Mouse (Mus musculus): Measurements from ENCODE around the gene Knstrn. TPM values are rescaled to one million over a fixed set of nuclear protein-coding genes. Genes with fewer than 3 reads are reported as not detected.

The Knstrn gene
- polyA plus RNA-seq, 1 experiment from 2014 or later, result 106 TPM

- H3K4me1 ChIP-seq (ENCODE audit: control insufficient read depth in 2 of 2, insufficient read depth in 2 of 2, low read length in 2 of 2), result peaks cover 16 to 31% of the 10 kb centered on the region in 2 experiments
- peak; percentile 35 for ATAC-seq (ENCODE audit: insufficient number of reproducible peaks, insufficient read depth, low FRiP score, low read depth)
- H3K27ac ChIP-seq (replicated peaks in 1 of 2; ENCODE audit: control insufficient read depth in 1 of 2, insufficient read depth in 1 of 2, low read depth in 2 of 2, low read length in 2 of 2), result peak overlapping the region in 1 of 2 experiments; percentile 77; a peak in 2 of 4 replicates
- under 1% methylated on average over 91 of the region's 106 CpGs for WGBS
- peak overlapping the region; percentile 99 for H3K4me2 ChIP-seq (ENCODE audit: low read length)
- no peaks in the 10 kb centered on the region for H3K9me3 ChIP-seq (ENCODE audit: control insufficient read depth, low read length)
- peak overlapping the region; percentile 87 for H3K9ac ChIP-seq (ENCODE audit: low read length)
- no peaks in the 10 kb centered on the region for H3K36me3 ChIP-seq (ENCODE audit: control insufficient read depth, insufficient read depth, low read length)
- peak overlapping the region; percentile 93 for H3K4me3 ChIP-seq (ENCODE audit: control insufficient read depth in 1 of 2, insufficient read depth in 1 of 2, low read depth in 1 of 2, low read length in 2 of 2)
- peaks cover 34% of the 10 kb centered on the region for H3K27me3 ChIP-seq (ENCODE audit: control insufficient read depth, insufficient read depth, low read length)
Measured at GRCm38 (mm10) chr2:118902051-118903025, 88.5 kb downstream of the Knstrn start.

- Histone ChIP-seq H3K4me1 (ENCODE audit: control insufficient read depth in 2 of 2, insufficient read depth in 2 of 2, low read length in 2 of 2) (peaks cover 15 to 22% of the 10 kb centered on the region in 2 experiments; a peak in 3 of 4 replicates), H3K9ac (ENCODE audit: low read length) (peak overlapping the region; percentile 87), H3K27ac (replicated peaks in 1 of 2; ENCODE audit: control insufficient read depth in 1 of 2, insufficient read depth in 1 of 2, low read depth in 2 of 2, low read length in 2 of 2) (no peak overlapping the region), H3K9me3 (ENCODE audit: control insufficient read depth, low read length) (no peaks in the 10 kb centered on the region), H3K4me3 (ENCODE audit: control insufficient read depth in 1 of 2, insufficient read depth in 1 of 2, low read depth in 1 of 2, low read length in 2 of 2) (peak overlapping the region; percentile 93), H3K4me2 (ENCODE audit: low read length) (peak overlapping the region; percentile 99), H3K27me3 (ENCODE audit: control insufficient read depth, insufficient read depth, low read length) (peaks cover 24% of the 10 kb centered on the region), H3K36me3 (ENCODE audit: control insufficient read depth, insufficient read depth, low read length) (no peaks in the 10 kb centered on the region)
- WGBS, result 9% methylated on average over 10 of the region's 10 CpGs
- no peak for ATAC-seq (ENCODE audit: insufficient number of reproducible peaks, insufficient read depth, low FRiP score, low read depth)
Measured at GRCm38 (mm10) chr2:118903333-118903741, 89.5 kb downstream of the Knstrn start.

Other genes starting within 250 kb of the Knstrn start
- gene Bub1b, start 215.8 kb upstream of the Knstrn start, polyA plus RNA-seq (2014; fragmentation: Nextera tagmentation; extraction: Ambion mirVana), result 66.8 and 67.1 TPM in 2 replicates
- 8.3 and 8.6 TPM in 2 replicates for gene Pak6, start 150.7 kb upstream of the Knstrn start, polyA plus RNA-seq (2014; fragmentation: Nextera tagmentation; extraction: Ambion mirVana)
- 2.1 and 3.0 TPM in 2 replicates for gene Ankrd63, start 110.0 kb upstream of the Knstrn start, polyA plus RNA-seq (2014; fragmentation: Nextera tagmentation; extraction: Ambion mirVana)
- gene Plcb2, start 85.6 kb upstream of the Knstrn start, polyA plus RNA-seq (2014; fragmentation: Nextera tagmentation; extraction: Ambion mirVana), result 2.0 and 2.6 TPM in 2 replicates
- gene Inafm2, start 68.2 kb upstream of the Knstrn start, polyA plus RNA-seq (2014; fragmentation: Nextera tagmentation; extraction: Ambion mirVana), result 64.4 and 68.0 TPM in 2 replicates
- 1.7 and 2.2 TPM in 2 replicates for gene Ccdc9b, start 51.3 kb upstream of the Knstrn start, polyA plus RNA-seq (2014; fragmentation: Nextera tagmentation; extraction: Ambion mirVana)
- not detected in 2 replicates for gene Phgr1, start 41.2 kb upstream of the Knstrn start, polyA plus RNA-seq (2014; fragmentation: Nextera tagmentation; extraction: Ambion mirVana)
- gene Disp2, start 34.3 kb upstream of the Knstrn start, polyA plus RNA-seq (2014; fragmentation: Nextera tagmentation; extraction: Ambion mirVana), result 0.18 and 0.27 TPM in 2 replicates
- gene Ivd, start 48.0 kb downstream of the Knstrn start, polyA plus RNA-seq (2014; fragmentation: Nextera tagmentation; extraction: Ambion mirVana), result 70.6 and 75.6 TPM in 2 replicates
- gene Bahd1, start 86.4 kb downstream of the Knstrn start, polyA plus RNA-seq (2014; fragmentation: Nextera tagmentation; extraction: Ambion mirVana), result 1.0 and 1.6 TPM in 2 replicates
- gene Chst14, start 112.5 kb downstream of the Knstrn start, polyA plus RNA-seq (2014; fragmentation: Nextera tagmentation; extraction: Ambion mirVana), result 21.3 and 25.7 TPM in 2 replicates
- 17.7 and 17.9 TPM in 2 replicates for gene Ccdc32, start 215.4 kb downstream of the Knstrn start, polyA plus RNA-seq (2014; fragmentation: Nextera tagmentation; extraction: Ambion mirVana)
- gene Rpusd2, start 220.8 kb downstream of the Knstrn start, polyA plus RNA-seq (2014; fragmentation: Nextera tagmentation; extraction: Ambion mirVana), result 3.3 and 4.5 TPM in 2 replicates
- gene Knl1, start 233.1 kb downstream of the Knstrn start, polyA plus RNA-seq (2014; fragmentation: Nextera tagmentation; extraction: Ambion mirVana), result 25.6 and 29.5 TPM in 2 replicates

Data from heart, embryonic 14.5 days (tissue).